Mouse (Mus musculus) kidney, adult 9 months (tissue): Measurements from ENCODE around the gene Tlr9.

ENCODE experiments used
- DNase-seq: peaks from one replicate; pipeline ENCODE4 v3.0.0; 2022

Tlr9 gene

DNA sequence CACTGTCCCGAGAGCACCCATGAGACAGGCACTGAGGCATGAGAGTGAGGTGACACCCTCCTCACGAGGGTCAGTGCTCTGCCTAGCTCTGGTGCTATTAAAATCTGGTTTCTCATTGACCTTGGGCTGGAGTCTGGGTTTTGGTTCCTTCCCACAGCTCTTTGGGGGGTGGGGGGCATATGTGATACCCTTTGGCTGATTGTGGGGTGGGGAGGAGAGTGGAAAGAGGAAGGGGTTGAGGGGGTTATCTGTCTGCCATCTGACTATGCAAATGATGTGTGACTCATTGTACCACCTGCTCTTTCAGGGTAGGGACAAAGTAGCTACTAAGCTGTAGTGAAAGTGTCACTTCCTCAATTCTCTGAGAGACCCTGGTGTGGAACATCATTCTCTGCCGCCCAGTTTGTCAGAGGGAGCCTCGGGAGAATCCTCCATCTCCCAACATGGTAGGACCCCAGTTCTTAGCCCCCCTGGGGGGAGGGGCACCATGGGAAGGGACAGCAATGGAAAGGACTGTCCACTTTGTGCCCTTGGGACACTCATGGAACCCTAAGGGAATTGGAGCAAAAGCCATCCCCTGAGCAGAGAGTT lies at the start of gene Tlr9:
Tlr9 (plus strand) TSS at position 338 of the 591 bp plus-strand sequence.
- no peak for DNase-seq

DNA sequence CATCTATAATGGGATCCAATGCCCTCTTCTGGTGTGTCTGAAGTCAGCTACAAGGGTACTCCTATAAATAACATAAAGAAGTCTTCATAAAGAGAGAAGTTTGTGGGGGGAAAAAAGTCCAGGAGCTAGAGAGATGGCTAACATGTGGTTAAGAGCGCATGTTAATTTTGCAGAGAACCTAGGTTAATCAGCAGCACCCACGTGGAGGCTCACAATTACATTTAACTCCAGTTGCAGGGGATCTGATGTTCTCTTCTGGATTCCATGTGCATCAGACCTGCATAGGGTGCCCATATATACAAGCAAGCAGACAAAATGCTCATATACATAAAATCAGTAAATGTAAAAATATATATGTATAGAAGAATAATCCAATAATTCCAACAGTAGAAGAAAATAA lies 49.0 kb upstream of the Tlr9 start:
- DNase-seq: no peak

DNA sequence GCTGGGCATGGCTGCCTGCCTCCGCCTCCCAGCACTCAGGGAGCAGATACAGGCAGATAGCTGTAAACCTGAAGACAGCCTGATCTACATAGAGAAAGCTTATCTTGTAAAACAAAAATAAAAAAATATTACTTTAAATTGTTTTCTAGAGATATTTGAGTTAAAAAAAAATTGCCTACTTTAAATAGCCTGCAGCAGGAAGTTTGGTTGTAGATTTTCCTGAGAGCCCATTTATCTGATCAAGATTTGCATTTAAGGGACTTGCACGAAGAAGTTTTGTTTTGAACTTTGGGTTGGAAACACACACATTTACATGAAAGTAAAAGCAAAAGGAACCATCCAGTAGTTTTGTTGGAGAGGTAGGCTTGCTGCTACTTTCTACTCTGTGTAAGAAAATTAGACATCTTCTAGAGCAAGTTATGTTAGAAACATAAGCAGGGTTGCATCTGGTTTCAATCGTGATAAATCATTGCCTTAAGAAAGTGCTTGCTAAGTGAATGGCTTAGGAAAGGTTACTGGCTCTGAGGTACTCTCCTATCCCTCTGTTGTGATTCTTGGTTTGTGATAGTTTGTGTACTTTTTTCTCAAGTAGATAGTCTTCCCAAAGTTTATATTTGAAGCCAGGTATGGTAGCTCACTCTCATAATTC lies 46.7 kb upstream of the Tlr9 start:
- DNase-seq: no peak

DNA sequence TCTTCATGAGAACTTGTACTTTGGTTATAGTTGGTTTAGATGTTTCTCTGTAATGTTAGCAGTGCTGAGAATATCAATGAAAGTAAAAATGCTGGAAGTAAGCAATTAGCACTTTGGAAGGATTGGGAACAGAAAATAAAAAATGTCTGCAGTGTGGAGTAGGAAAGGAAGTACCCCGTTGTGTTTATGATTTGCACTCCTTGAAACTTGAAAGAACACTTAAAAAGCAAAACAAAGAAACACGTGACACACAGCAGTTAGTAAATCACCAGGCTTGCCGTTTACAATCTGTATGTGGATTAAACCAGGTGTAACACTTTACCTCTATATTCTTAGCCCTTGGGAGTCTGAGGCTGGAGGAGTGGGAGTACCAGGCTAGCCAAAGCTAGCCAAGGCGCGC lies 45.6 kb upstream of the Tlr9 start:
- no peak for DNase-seq

DNA sequence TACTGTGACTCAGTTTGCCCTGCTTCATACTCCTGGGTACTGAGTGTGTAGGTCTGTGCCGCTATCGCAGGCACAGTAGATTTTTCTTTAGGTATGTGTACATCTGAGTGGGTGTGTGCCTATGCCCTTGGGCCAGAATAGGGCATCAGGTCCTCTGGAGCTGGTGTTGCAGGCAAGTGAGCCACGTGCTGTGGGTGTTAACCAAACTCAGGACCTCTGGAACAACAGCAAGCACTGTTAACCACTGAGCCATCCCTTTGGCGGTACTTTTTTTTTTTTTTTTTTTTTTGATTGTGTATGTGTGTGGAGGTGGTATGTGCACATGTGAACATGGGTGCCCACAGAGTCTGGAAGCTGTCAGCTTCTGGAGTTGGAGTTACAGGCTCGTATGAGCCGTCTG lies 44.6 kb upstream of the Tlr9 start:
- DNase-seq: no peak

DNA sequence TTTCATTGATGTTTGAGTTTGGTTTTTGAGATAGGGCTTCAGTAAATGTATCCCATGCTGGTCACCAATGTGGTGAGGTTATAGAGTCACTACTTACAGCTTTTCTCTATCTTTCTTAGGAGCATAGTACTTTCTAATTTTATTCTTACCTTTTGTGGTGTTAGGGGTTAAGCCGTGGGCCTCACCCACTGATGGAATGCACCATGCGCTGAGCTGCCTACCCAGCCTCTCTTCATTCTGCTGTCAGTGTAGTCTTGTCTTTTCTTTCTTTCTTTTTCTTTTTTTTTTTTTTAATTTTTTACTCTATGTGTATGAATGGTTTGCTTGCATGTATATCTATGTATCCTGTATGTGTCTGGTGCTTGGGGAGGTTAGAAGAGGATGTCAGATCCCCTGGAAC lies 42.9 kb upstream of the Tlr9 start:
- no peak for DNase-seq

DNA sequence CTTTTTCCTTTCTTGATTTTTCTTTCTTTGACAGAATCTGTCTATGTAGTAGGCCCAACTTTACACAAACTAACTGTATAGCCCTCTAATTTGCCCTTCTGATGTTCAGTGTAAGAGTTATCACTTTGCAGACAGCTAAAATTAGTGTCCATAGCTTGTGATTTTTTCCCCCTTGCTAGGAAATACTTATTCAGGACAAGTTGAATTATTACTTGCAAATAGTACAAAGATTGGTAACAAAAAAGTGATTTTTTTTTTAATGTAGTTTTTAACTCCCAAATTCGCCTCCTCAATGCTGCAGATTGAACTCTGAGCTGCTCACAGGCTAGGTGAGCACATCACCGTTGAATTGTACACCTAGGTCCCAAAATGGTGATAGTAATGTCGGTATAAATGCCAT lies 42.4 kb upstream of the Tlr9 start:
- no peak for DNase-seq

DNA sequence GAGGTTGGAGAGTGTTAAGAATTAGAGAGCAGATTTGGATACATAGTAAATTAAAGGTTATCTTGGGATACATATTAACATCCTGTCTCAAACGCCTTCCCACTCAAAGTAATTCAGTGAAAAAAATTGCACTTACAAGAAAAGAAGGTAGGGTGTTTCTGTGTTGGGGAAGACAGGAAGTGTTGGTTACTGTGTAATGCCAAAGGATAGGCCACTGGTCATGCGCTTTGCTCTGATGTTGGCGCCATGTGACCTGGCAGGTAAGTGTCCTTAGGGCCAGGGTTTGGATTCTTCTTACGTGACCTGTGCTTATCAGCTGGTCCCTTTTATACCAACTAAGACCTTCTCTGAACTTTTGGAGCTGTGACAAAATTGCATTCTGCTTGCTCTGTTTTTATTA lies 40.3 kb upstream of the Tlr9 start:
- peak; percentile 51 for DNase-seq

DNA sequence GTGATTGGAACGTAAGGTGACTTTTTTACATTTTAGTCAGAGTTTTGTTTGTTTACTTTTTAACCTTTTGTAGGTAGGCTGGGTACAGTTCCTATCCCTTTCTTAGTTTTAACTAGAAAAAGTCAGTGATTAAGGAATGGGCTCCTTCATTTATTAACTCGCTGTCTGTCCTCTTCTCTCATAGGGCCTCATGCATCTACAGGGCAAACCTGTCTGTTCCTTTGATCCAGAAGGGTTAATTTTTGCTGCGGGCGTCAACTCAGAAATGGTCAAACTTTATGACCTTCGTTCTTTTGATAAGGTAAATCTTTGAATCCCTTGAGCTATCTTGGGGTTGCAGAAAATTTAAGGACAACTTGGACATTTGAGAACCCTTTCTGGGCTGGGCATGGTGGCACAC lies 38.4 kb upstream of the Tlr9 start:
- peak; percentile 82 for DNase-seq

DNA sequence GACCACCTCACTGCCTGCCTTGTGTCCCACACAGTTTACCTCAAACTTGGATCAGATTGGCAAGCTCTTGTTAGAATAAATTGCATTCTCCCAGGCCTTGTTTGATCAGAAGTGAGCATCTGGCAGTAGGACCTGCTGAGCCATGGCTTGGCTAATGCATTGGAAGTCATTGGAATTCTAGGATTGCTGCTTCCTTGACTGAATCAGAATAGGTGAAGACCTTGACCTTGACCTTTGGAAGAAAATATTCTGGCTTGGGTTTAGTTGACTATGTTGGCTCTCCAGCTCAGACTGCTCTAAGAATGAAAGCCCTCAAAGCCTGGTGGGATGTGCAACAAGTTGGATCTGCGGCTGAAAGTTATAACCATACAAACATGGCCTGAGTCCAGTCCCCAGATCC lies 31.0 kb upstream of the Tlr9 start:
- no peak for DNase-seq

DNA sequence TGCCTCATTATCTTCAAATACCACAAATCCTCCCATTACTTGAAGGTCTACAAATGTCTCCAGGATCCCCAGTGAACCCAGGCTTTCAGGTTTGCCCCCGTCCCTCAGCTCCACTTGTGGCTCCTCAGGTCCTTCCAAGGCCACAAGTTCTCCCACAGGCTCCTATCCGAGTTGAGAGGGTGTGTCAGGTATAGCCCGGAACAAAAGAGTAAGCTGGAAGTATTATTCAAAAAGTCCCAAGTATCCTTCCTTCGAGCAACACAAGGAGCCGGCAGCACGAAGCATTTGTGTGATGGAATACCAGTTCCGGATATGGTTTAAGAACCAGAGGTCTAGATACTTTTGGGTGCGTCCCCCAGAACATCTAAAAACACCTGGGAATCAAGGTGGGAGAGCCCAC lies 30.4 kb upstream of the Tlr9 start:
- no peak for DNase-seq

DNA sequence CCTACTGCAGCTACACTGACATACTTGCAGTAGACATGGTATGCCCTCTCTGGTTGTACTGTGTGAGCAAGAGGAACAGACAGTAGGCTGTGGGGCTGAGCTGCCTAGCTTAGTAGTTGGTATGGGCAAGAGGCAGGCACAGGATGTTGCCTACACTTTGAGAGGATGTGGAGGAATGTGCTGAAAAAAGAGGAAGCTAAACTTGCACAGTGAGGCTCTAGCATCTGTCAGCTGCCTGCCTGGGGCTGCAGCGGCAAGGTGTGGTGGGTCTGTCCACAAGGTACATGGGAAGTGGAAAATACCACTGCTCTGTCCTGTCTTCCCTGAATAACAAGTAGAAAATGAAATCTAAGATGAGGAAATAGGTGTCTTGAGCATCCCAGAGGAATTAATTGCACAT lies 29.4 kb upstream of the Tlr9 start:
- DNase-seq: no peak

DNA sequence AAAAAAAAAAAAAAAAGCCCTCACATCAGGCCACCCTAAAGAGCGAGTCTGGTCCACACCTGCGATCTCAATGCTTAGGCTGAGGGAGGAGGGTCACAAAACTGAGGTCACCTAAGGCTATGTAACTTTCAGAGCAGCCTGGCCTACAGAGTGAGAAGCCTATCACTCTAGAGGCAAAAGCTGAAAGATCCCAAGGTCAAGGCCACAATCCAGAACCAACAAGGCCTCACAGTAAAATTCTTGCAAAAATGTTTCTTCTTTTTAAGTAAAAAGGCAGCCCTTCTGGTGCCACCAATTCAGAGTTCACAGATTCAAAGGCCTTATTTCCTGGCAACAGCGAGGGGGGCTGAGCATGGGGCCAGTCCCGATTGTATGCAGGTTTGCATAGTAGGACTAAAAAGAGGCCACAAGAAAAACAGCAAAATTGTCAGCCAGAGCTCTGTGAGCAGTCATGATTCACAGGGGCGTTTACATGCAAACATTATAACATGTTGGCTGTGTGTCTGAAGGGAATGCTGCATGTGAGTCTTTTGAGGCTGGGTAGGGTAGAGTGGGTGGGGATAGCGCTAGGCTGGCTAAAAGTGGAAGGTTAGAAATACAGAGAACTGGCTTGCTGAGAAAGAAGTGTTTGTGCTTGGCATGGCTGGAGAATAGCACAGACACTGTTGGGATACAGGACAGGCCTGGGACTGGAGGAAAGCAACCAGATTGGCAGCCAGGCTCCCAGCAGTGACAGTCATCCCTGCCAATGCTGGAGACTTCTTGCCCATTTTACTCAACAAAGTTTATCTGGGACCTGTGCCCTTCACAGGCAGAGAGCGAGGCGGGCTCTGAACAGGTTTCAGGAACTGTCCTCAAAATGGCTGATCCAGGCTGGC lies 28.2 kb upstream of the Tlr9 start:
- DNase-seq: no peak

DNA sequence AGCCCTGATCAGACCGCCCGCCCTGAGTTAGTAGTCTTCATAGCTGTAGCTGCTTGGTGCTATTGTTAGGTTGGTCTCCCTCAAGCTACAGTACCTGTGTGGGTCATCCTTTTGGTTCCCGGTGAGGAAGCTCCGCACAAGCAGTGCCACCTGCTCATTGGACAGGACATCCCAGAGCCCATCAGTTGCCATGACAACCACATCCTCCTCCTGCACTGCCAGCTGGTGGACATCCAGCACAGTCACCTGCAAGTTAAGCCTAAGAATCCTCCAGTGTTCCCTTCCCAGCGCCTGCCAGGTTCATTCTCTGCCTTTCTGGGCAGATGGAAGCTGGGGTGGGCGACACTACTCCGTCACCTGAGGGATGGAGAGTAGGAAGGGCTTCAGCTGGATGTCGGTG lies 26.7 kb upstream of the Tlr9 start:
- no peak for DNase-seq

DNA sequence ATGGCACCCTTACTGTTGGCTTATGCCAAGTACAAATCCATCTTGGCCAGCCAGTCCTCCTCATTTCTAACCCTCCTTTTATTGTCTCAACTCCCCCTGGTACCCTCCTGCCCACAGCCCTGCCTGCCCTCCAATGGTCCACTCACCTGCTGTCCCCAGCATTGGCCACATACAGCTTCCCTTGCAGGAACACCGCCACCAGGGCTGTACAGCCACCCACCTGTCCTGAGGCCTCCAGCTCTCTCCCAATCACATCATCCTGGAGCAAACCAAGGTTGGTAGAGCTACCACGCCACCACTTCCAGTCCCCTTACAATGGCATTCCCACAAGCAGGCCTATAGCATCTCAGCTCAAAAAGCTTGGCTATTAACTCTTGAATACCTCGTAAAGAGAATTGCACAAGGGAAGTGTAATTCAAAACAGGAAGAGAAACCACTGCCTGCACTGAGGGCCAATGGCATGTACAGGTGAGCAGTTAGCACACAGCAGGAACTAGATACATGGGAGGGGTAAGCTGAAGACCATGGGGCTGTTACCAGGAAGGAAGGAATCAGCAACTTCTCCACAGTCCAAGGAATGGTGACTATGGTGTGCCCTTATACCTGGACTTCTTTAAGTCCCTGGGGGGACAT lies 25.2 kb upstream of the Tlr9 start:
- no peak for DNase-seq

DNA sequence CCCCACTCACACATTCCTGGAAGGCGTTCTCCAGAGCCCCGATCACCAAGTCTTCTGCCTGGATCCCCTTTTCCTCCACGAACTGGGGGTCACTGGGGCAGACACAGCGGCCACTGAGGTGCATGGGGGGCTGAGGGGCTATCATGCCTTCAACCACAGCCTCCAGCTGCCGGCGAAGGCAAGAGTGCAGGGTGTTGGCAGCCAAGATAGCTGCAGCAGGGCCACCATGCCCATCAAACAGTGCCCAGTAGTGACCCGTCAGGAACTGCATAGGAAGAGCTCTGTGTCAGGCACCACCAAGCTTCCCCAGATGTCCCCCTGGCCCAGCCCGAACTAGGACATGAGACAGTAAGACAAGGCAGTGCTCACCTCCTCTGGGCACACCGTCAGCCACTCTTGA lies 24.7 kb upstream of the Tlr9 start:
- DNase-seq: no peak

DNA sequence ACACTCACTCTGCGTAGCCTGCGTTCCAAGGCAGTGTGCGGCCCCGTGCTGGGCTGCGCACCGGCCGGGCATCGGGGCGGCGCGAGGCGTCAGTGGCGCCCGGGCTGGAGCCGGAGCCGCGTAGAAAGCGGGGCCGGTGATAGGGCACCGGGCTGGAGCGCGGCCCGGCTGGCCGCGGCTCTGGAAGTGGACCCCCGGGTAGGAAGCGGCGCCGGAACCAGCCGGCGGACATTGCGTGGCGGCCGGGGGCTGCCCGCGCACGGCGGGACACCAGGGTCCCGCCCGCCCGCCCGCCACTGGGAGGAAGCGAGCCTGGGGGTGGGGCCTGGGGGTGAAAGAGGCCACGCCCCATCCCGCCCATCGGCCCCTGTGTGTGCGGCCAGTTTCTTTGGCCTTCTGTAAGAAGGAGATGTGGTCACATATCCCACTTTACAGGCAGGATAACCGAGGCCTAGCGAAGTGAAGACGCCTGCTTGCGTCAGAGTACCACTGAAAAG lies 23.4 kb upstream of the Tlr9 start:
- DNase-seq: peak; percentile 75

DNA sequence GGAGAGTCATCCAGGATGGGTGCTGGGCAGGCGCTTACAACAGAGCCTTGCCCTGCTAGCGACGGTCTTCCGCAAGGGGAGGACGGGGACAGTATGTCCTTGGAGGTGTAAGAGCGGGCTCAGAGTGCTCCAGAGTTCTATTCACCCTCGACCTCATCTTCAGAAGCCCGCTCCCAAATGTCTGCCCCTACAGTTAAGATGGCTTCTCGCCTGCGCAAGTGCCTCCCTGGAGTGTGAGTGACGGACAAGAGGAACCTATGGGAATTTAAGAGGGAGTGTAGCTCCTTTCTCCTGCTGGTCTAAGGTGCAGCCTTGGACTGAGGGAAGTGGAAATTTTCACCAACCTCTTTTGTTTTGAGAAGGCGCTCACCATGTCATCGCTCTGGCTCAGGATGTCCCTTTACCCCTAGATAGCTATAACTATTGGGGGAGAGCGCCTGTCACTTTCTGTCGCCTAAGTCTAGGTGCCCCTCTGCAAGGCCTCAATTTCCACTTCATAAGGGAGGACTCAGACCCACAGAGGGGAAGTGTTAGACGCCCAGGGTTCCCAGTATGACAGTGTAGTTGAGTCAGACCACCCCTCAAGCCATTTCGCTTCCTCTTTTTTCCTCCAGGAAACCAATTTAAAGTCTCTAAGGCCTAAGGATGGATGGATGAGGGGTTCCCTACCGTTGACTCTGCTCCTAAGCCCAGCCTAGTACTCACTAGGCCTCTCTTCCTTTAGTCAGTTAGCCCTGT lies 22.7 kb upstream of the Tlr9 start, which contains the start of gene Ppm1m:
Ppm1m (minus strand) TSS at position 212 of the 738 bp plus-strand sequence.
- no peak for DNase-seq

DNA sequence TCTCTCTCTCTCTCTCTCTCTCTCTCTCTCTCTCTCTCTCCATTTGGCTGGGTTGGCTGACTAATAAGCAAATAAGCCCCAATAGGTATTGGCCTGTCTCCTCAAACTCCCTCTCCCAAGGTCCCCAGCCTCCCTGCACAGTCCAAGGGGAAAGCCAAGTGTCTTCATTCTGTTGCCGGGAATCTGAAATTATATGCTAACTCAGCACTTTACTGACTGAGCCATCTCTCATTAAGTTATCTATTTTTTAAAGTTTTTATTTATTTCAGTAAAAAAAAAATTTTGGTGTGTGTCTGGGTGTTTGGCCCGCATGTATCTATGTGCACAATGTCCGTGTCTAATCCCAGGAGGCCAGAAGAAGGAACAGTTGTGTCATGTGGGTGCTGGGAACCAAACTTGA lies 20.5 kb upstream of the Tlr9 start:
- no peak for DNase-seq

DNA sequence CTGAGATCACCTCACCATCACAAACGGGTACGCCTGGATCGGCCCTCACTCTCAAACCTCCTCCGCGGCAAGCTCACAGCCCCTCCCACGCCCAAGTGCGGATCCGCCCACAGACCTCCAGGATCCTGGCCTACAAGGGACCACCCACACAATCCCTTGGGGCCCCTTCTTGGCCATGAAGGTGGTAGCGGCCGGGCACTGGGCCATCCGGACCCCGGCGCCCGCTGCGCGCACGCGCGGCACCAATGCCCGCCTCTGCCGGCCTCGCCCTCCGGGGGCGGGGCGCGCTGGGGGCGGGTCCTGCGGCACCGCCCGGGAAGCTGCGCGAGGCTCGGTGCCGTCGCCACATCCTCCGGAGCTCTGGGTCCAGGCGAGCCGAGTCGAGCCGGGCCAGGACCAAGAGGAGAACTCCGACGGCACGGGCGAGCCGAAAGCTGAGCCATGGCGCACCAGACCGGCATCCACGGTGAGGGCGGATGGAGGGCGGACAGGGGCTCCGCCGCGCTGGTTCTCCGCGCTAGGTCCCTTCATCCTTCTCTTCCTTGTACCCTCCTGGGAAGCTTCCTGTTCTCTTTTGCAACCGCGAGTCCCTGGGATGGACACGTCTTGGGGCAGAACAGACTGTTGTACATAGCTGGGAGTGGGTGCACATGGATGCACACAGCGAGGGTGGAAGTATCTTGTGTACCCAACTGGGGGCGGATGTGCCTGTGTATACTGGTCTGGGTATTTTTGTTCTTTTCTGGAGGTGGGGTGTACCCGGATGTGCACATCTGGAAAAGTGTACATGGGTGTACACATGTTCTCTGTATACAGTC lies 19.4 kb upstream of the Tlr9 start, which contains the start of gene Twf2:
Twf2 (plus strand) TSS at position 290 of the 818 bp plus-strand sequence.
- DNase-seq: peak; percentile 90

DNA sequence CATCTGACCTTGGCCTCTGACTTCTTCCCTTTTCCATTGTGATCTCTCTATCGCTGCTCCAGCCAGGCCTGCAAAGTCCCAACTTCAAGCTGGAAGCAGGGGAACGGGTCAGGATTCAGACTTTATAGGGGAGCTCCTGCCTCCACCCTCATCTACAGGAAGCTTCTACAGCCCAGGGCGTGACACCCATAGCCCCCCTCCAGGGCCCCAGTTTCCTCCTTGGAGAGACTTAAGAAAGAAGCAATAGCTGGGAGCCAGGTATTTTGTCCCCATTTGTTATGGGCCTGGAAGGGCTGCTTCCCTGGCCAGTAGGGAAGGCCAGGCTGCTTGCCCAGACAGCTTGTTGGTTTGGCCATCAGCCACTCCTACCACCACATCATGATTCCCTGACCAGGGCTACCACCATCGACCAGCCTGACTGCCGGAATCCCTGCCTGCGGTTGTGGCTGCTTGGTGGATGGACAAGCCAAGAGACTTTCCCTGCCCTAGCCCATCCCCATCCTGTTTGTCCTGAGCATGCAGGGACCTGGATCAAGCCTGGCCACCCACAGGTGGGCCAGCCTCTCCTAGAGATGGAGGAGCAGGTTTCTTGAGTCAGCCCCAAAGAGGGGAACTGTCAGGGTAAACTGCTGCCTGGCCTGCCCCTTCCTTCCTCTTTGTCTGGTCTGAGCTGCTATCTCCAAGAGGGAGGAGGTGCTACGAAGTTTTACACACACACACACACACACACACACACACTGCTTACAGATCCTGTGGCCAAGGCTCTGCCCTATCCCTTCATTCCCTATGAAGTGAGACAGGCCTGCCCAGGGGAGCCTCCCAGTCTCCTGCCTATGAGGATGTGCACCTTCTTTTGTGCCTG lies 18.2 kb upstream of the Tlr9 start:
- DNase-seq: no peak
